Mouse (Mus musculus) left cerebral cortex, adult 18-20 months (tissue): Measurements from ENCODE around the gene Fbxo44. TPM values are rescaled to one million over a fixed set of nuclear protein-coding genes. Genes with fewer than 3 reads are reported as not detected.

Source experiments
- microRNA-seq, 2 experiments: library from miRNA; unstranded; fragments of <30 nt; microRNA quantifications; one replicate each; pipeline ENCODE4 v1.2.0; 2021
- total RNA-seq, 2 experiments: library from RNA; stranded (reverse); gene quantifications; 2 replicates each; pipeline ENCODE4 v1.2.3; 2021

Gene Fbxo44
- total RNA-seq, 2 experiments from 2014 or later: 137 to 157 TPM

Small RNA genes within 50 kb of the gene (microRNA-seq; reads per million reads assigned to microRNA genes)
- gene Mir7022: 0 to 0.21 reads per million in 2 experiments

Other genes with a start within 250 kb of the Fbxo44 start
- 10 to 100 TPM; 12.1 to 12.6 TPM for gene Plod1, start 223.7 kb downstream of the Fbxo44 start, total RNA-seq
- gene 2510039O18Rik, start 219.6 kb downstream of the Fbxo44 start, total RNA-seq: 10 to 100 TPM; 29.6 to 32.6 TPM
- not detected for gene Nppb, start 174.7 kb downstream of the Fbxo44 start, total RNA-seq
- under 1 TPM in 1 of 2 experiments, not detected in 1; 0.40 TPM for gene Nppa, start 159.8 kb downstream of the Fbxo44 start, total RNA-seq
- 10 to 100 TPM; 93.9 to 94.5 TPM for gene Clcn6, start 121.7 kb downstream of the Fbxo44 start, total RNA-seq
- gene Mthfr, start 121.4 kb downstream of the Fbxo44 start, total RNA-seq: 10 to 100 TPM; 29.3 to 34.3 TPM
- gene Agtrap, start 72.5 kb downstream of the Fbxo44 start, total RNA-seq: 10 to 100 TPM in 1 of 2 experiments, 1 to 10 TPM in 1; 6.6 to 10.1 TPM
- gene Mad2l2, start 30.1 kb downstream of the Fbxo44 start, total RNA-seq: 10 to 100 TPM; 10.7 to 17.5 TPM
- under 1 TPM; 0.19 to 0.21 TPM for gene Draxin, start 29.8 kb downstream of the Fbxo44 start, total RNA-seq
- gene Fbxo6, start 8.3 kb downstream of the Fbxo44 start, total RNA-seq: 10 to 100 TPM; 32.1 to 35.3 TPM
- 100 to 1,000 TPM; 118 to 126 TPM for gene Fbxo2, start 139 bp upstream of the Fbxo44 start, total RNA-seq
- 10 to 100 TPM; 23.4 to 30.0 TPM for gene Disp3, start 127.5 kb upstream of the Fbxo44 start, total RNA-seq